Mouse (Mus musculus): ENCODE data around the gene Atp6v0d1.

DNA sequence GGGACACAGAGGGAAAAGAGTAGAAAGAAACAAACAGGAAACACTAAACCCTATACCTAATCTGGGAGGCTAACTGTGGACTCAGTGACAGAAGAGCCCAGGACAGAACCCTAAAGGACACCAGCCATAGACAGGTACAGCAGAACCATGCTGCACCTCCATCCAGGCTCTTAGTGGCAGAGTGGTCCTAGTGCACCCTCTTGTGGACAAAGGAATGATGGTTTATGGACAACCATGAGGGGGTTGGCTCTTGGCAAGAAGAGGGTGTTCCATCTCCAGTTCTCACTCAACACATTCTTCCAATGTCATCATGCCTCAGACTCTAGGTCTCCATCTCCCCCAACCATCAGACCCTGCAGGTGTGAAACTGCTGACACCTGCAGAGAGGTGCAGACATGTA lies 11.8 kb downstream of the Atp6v0d1 start:
- TF ChIP-seq CTCF (IDR thresholded peaks at IDR 0.05) (peak; percentile 97), EP300 (IDR thresholded peaks at IDR 0.05) (peak; percentile 30; the same call in 1 of the 2 replicates)

Data from lung, postnatal 0 days (tissue).